Mouse (Mus musculus): ENCODE data around the gene Smok2a.
"Not testable (repeated sequence)": the region's sequence is repeated elsewhere in the genome, so short reads cannot be mapped to it uniquely, and the experiment has no call there.

Gene Smok2a

DNA sequence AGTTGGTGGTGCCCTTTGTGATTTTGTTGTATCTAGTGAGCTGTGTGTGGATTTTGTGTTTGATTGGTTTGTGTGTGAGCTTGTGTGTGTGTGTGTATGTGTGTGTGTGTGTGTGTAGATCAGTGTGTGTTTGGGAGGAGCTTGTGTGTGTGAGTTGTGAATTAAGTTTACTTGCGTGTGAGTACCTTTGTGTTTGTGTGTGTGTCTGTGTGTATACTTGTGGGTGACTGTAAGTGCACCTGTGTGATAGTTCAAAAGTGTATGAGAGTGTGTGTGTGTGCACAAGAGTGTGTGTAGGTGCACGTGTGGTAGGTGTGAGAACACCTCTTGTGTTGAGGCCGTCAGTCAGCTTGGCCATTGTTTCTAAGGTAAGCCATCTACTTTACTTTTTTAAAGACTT, at the start of gene Smok2a:
Gene Smok2a (plus strand): TSS at position 301 of the 400 bp plus-strand sequence.
- DNase-seq (ENCODE audit: low read depth) = no peak

DNA sequence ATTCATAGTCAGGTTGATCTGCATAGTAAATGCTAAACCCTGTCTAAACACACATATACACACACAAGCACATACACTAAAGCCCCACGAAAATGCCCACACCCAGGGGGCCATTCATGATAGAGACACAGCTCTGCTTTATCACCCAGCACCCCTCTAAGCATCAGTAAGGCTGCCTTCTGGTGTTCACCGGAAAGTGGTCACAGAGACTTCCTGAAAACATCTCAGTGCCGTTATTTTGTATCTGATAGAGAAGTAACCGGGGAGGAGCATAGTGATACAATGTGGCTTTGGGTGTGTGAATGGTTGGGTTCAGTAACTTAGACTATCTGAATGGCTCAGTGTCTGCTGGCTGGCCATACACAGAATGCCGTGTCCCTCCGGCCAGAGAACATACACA, 47.4 kb upstream of the Smok2a start:
- DNase-seq (ENCODE audit: low read depth) = not testable (repeated sequence)

DNA sequence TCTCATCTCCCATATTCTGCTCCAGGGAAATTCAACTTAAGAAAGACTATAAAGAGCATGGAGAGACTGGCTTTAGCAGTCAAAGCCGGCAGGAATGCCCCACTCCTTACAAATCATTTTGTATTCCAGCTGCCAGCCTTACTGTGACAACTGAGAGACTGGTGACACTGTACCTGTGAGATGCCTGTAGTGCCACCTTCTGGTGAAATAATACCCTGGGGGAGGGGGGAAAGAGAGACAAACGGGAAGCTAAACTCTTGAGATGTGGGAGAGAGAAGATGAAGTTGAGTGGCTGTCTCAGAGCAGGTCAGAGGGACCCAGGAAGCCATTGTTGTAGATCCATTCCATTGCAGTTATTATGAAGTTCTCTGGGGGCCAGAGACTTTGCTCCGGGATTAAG, 47.0 kb upstream of the Smok2a start:
- DNase-seq (ENCODE audit: low read depth) = not testable (repeated sequence)

DNA sequence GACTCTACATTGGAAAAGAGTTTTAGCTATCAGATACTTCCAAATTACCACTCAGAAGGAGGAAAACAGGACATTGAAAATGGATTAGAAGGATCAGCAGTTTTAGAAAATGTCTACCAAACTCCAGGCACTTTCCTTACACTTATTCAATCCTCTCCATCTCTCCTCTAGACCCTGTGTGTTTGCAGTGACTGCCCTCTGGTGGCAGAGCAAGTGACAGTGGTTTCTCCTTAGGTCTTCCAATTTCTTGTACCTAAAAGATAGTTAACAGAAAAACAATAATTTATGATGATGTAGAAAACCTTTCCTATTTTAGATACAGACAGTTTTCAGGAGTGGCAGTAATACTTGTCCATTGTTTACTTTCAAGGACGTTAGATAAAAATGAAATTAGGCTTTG, 45.4 kb upstream of the Smok2a start:
- not testable (repeated sequence) for DNase-seq (ENCODE audit: low read depth)

DNA sequence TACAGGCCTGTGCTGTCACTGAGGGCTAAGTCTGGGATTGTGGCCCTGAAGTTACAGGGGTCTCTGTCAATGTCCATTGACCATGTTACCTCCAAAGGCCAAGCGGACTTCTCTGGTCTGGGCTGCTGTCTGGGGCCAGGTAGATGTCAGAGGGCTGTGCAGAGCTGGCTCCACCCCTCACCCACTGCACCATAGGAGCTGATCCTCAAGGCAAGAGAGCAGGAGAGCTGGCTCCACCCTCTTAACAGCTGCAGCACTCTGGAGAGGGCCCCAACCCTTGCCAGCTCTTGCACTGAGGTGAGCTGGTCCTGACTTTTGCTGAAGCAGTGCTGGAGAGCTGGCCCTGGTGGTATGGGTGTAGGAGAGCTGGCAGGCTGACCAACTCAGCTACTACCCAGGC, 43.2 kb upstream of the Smok2a start:
- not testable (repeated sequence) for DNase-seq (ENCODE audit: low read depth)

DNA sequence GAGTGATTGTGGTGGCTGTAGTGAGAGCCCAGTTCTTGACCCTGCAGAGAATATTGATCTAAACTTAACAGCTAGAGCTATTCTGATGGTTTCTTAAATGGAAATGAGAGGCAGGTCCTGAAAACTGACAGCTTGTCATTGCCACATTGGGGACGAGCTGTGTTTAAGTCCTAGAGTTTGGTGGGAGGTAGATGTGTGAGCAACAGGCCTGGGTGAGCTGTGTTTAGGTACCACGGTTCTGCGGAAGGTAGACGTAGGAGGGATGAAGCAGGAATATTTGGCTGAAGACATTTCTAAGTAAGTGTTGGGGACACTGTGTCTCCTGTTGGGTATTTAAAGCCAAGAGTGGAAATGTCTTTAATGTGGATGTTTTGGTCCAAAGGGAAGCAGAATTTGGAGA, 42.0 kb upstream of the Smok2a start:
- not testable (repeated sequence) for DNase-seq (ENCODE audit: low read depth)

DNA sequence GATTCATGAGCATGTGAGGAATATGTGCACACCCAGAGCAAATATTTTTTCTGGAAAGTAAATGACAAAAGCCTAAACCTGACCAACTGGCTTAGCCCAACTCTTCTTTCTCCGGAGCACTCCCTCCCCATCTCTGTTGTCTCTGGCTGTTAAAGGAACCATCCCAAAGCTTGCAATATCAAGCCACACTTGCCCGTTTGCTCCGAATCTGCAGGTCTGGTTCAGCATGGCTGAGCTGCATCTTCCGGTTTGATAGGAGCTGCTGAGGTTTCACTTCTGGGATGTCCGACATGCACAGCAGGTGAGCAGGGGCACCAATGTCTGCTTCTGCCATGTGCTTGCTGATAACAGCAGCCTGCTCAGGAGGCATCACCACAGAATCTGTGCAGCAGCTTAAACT, 40.5 kb upstream of the Smok2a start:
- not testable (repeated sequence) for DNase-seq (ENCODE audit: low read depth)

DNA sequence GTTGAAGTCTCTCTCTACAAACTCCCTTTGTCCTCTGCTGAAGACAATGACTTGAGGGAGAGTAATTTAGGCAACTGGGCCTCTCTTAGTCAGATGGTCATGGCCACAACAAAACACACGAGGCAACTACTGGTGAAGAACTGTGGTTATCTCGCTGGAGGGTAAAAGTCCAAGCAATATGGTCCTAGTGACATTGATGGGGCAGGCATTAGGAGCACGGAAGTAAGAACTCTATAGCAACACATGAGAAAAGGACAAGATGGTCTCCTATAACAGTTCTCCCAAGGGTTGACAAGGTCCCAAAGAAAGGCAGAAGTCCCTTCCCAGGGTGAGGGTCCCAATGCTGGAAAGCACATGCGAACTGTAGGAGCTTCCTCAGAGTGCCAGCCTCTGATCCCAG, 38.3 kb upstream of the Smok2a start:
- not testable (repeated sequence) for DNase-seq (ENCODE audit: low read depth)

DNA sequence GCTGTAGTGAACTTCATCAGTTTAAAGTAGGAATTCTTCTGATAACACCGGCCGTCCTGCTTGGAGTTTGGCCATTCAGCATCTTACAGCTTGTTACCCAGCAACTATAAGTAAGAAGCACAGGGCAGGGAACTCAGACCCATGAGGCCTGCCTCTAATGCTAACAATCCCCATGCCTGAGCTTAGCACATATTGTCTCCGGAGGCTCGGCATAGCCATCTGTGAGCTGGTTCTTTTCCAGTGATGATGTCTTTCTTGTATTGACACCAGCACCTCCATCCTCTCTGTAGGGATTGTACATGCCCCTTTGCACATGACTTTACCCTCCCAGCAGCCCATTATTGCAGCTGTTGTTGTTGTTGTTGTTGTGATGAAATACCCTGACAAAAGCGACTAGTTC, 36.5 kb upstream of the Smok2a start:
- DNase-seq (ENCODE audit: low read depth) = not testable (repeated sequence)

DNA sequence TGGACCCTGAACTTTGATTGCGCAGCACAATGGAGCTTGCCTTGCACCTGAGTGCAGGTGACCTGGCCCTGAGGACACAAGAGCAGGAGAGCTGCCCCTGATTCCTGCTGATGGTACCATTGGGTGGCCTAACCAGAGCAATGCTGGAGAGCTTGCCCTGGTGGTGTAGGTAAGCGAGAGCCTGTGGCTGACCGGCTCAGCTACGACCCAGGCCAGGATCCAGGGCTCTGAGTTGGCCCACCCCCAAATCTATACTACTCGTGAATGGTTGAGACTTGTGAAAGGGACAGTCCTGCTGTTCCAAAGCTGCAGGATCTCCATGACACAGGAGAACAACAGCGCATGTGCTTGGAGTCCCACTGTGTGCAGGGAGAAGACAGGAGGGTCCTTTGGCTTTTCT, 34.4 kb upstream of the Smok2a start:
- DNase-seq (ENCODE audit: low read depth) = not testable (repeated sequence)

DNA sequence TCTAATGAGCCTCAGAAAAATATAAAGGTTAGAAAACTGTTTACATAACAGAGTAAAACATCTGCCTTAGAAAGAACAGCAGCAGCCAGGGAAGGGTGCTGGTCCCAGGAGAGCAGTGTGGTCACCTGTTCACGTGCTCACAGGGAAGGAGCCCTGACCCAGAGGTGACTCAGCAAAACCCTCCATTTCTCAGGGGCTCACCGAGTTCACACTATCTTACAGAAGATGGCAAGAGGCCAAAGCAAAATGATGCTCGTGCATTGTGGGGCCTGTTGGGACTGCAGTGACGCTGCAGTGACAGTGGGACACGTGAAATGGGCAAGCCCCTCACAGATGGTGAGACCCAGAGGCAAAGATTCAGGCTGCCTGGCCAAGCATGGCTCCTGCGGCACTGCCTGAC, 33.4 kb upstream of the Smok2a start:
- not testable (repeated sequence) for DNase-seq (ENCODE audit: low read depth)

DNA sequence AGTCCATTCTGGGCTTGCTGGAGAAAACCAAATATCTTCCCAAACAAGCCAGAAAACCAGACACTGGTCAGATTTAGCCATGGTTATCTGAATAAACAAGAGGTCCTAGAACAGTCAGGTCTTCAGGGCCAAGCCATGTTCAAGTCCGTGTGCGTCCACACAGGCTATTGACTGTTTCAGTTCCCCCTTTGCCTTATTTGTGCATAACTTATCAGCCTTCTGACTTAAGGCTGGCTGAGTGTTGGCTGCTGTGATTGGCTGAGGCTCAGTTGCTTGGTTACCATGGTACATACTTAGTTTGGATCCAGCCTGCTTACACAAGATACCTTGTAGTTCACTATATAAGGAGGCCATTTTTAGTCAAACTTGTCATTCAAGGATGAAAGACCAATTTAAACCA, 32.1 kb upstream of the Smok2a start:
- DNase-seq (ENCODE audit: low read depth) = not testable (repeated sequence)

DNA sequence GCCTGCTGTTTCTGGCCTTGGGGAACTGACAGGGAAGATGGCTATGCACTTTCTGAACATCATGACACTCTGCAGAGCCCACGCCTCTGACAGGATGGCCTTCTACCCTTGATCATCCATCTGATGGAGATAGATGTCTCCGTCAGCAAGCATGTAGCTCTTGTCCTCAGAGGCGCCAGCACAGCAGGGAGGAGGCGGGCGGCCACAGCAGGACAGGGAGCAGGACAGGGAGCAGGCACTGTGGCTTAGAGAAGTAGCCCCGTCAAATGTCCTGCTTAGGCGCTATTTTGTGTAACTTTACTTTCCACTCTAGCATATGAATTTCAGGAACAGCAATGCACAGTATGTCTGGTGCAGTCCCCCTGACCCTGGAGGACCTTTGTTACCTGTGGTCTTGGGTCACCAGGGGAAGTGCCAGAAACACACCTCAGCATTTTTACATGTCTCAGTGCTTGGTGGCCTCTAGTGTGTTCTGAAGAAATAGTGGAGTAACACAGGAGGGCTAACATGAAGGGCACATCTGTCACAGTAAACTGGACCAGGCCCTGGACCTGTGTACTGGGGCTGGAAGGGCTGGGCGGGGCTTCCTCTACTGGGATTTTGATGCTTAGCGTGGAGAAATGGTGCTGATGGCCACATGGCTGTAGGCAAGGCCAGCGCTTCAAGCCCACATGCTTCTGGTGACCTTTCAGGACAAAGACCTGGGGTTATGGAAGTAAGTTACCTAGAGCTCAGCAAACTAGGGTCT, 30.0 kb upstream of the Smok2a start:
- not testable (repeated sequence) for DNase-seq (ENCODE audit: low read depth)

DNA sequence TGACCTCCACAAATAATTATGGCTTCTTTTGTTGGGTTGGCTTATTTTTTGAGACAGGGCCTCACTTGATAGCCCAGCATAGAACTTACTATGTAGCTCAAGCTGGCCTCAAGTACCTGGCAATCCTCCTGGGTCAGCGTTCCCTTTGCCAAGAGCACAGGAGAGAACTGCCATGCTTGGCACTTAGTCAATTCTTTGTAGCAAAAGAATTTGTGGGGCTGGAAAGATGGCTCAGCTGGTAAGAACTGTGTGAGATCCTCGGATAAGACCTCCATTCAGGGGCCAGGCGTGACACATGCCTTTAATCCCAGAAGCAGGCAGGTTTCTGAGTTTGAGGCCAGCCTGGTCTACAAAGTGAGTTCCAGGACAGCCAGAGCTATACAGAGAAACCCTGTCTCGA, 24.5 kb upstream of the Smok2a start:
- not testable (repeated sequence) for DNase-seq (ENCODE audit: low read depth)

DNA sequence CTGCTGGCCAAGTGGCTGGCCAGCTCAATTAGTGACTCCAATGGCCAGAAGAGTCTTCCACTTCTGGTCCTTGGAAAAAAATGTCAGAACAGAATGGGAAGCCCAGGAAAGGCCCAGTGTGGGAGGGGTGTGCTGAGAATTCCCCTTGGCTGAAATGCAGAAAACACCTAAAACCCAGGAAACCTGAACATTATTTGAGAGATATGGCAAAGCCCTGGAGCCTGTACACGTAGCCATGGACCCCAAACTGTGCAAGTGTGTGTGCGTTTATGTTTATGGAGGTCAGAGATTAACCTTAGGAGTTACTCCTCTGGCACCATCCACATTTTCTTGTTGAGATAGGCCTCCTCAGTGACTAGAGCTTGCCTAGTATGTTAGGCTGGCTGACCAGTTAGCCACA, 22.2 kb upstream of the Smok2a start:
- DNase-seq (ENCODE audit: low read depth) = not testable (repeated sequence)

DNA sequence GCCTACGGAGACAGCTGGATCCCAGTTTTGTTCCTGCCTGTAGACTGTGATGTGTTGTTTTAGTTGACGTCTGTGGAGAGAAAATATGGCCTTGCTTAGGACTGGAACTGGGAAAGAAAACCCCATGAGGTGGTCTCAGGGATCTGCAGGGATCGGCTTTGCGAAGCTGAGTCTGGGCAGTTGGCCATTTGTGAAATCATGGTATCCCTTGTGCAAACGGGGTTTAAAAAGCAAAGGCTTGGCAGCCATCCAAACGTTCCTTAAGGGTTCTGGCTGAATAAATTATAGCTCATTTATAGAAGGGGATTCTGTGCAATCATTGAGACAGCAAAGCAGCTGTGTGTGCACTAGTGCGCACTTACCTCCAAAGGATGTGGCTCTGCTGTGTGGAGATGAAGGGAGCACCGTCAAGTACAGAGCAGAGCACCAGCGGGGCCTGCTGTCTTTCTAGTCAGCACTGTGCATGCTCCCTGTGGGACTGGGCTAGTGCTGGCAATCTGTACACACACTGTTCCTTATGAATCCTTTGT, 21.0 kb upstream of the Smok2a start:
- DNase-seq (ENCODE audit: low read depth) = not testable (repeated sequence)

DNA sequence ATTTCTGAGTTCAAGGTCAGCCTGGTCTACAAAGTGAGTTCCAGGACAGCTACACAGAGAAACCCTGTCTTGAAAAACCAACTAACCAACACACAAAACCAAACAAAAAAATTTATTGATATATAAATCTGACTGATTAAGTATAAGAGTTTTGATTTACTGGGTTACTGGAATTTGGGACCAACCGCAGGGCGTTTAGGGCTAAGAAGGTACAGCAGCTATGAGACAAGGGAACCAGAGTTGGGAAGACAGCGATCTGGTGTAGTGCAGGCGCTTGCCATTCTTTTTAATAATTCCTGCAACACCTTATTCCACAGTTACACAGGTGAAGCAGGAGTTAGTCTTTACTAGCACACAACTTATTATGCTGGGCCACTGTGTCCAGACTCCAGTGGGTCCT, 19.4 kb upstream of the Smok2a start:
- not testable (repeated sequence) for DNase-seq (ENCODE audit: low read depth)

DNA sequence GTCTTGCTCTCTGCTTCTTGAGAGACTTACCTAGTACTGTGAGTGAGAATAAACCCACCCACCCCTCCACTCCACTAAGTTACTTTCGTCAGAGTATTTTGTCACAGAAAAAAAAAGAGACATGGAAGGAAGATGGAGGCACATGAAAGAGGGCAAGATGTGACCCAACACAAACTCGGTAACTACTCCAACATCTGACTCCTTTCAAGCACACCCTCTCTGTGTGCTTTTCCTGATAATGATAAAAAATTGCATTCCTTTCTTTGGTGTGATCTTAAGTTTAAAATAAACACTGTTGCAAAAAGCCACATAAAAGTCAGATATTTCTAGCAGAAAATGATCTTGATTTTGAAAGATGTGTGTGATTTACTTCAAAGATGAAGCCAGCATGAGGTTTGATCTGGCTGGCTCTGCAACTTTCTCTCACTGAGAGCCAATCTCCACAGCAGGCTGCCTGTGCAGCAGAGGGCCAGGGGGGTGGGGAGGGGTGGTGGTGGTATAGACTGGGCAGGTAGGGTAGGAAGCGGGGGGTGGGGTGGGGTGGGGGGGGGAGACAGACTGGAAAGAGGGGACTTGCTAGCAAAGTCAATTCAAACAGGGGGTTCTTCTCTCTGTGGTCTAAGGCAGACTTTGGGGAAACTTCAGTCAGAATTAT, 18.4 kb upstream of the Smok2a start:
- not testable (repeated sequence) for DNase-seq (ENCODE audit: low read depth)

DNA sequence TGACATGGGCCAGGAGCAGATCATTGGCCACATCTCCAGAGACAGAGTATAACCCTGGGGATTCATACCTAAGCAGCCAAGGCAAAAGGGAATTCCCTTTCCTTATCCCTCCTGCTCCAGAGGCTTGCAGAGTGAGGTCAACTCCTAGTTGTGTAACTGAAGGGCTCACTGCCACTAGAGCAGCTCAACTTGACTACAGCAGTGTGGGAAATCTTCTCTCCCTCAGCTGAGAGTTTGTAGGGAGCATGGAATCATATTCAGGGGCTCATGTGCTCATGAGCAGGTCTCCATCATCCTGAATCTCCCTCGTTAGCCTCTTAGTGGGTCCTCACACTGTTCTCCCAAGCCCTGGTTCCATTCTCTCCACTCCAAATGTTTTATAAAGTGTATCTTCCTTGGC, 15.7 kb upstream of the Smok2a start:
- DNase-seq (ENCODE audit: low read depth) = not testable (repeated sequence)

DNA sequence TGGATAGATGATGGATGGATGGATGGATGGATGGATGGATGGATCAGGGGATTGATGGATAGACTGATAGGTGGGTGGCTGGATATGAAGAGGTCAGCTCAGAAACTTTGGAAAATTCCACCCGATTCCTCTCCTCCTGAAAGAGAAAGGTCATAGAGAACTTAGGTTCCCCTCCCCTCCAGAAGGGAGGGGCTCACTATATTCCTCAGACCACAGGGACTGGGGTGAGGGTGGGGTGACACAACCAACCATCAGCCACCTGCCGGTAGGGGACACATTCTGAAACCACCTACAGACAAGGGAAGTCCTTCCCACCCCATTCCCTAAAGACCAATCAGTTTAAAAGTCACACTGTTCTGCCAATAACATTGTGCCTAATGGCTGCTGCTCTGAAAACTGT, 14.5 kb upstream of the Smok2a start:
- DNase-seq (ENCODE audit: low read depth) = no peak

DNA sequence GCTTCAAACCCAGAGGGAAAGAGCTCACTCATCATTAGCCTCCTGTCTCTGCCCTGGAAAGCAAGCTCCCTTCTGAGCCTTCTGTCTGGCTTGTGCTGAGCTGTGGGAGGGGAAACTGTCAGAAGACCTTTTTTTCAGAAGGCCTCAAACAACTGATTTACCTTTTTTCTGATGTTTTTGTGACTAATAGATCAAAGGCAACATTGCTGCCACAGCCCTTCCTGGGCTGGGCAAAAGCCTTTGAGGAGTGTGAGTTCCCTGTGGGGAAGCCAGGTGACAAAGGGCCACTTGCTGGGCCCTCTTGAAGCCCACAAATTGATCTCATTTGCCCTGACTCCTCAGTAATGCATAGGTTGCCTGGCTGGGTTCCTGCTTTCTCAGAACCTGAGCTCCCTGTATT, 12.5 kb upstream of the Smok2a start:
- DNase-seq (ENCODE audit: low read depth) = not testable (repeated sequence)

DNA sequence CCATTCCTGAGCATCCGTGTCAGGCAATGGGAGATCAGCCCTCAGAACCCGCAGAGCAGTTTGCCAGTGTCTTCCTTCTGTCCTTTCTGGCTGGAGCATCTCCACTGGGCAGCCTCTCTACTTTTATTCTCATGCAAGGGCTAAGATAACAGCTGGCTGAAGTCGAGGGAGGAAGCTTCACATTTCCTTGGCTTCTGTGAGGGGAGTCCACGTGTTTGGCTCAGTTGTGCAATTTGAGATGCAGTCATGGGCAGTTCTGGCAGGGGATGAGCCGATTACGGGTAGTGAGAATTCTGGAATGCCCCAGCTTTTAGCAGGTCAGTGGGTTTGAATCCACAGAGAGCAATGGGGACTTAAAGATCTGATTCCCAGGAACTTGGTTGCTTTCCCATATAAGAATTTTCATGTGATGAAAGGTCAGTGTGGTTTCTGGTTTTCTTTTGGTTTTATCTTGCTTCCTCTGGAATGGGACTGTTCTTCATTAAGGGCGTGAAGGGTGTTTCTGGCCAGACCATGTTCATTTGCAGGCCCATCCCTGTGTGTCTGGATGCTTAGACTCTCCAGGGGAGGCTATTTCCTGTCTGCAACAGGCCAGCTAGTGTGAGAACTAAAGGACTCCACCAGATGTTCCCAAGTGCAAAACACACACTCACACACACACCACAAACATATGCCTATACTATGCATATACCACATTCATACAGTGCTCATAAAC, 8.7 kb upstream of the Smok2a start:
- DNase-seq (ENCODE audit: low read depth) = no peak

DNA sequence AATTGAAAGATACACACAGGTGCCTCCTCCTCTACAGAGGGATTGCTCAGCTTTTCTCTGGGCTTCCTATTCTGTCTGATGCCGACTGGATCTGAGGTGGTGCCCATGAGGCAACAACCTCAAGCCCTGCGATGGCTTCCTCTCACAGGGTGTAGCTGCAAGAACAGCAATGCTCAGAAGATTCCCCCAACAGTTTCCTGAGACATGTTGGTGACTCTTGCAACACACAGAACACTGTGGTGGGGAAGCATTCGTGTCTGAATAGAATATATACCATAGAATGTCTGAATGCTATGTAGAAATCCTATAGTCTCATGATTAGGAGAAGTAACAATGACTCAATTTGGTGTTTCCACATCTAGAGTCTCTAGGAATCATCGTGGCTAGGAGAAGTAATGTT, 6.8 kb upstream of the Smok2a start:
- no peak for DNase-seq (ENCODE audit: low read depth)
